Mouse (Mus musculus): ENCODE data around the gene Baiap2. TPM values are rescaled to one million over a fixed set of nuclear protein-coding genes. Genes with fewer than 3 reads are reported as not detected.

The Baiap2 gene
- total and polyA plus RNA-seq, 2 experiments, result 11.6 to 45.6 TPM

DNA sequence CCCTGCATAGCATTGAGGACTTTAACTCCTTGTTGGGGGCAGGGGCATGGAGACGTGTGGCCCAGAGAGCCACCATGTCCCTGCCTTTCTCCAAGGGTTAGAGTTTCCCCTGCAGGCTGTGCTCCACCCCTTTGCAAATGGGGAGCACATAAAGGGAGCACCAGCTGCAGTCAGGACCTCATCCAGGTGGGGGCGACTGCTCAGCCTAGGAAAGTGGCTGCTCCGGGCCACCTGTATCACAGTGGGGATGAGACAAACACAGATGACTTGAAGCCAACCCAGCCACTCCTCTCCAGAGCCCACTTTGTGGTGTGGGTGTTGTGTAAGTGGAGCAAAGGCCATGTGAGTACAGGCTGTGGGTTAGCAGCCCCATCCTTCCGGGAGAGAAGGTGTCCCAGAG is 41.4 kb upstream of the Baiap2 start:
- no peak overlapping the region for H3K27ac ChIP-seq (replicated peaks; ENCODE audit: insufficient read depth, low read depth, low read length)
- no peaks in the 10 kb centered on the region for H3K4me1 ChIP-seq (ENCODE audit: control insufficient read depth, insufficient read depth, low read length)
- H3K4me3 ChIP-seq (ENCODE audit: insufficient read depth, low read depth, low read length), result no peak overlapping the region
- TF ChIP-seq POLR2A (IDR thresholded peaks at IDR 0.05; ENCODE audit: extremely low read depth, insufficient read depth, low read length), result no peak
- no peak for TF ChIP-seq CTCF (IDR thresholded peaks at IDR 0.05; ENCODE audit: low read depth, low read length)
- no peak for DNase-seq (ENCODE audit: extremely low read depth, low read depth, low spot score)
- peaks cover 3% of the 10 kb centered on the region; the same call in 1 of the 2 replicates for H3K36me3 ChIP-seq (ENCODE audit: control insufficient read depth, insufficient read depth, low read length)
- no peaks in the 10 kb centered on the region for H3K27me3 ChIP-seq (ENCODE audit: control insufficient read depth, insufficient read depth, low read length)
- WGBS, result 39% methylated on average over 4 of the region's 4 CpGs
- no peaks in the 10 kb centered on the region for H3K79me2 ChIP-seq (ENCODE audit: control insufficient read depth, insufficient read depth, low read length)
- no peak overlapping the region for H3K9ac ChIP-seq (ENCODE audit: low read depth, low read length)

DNA sequence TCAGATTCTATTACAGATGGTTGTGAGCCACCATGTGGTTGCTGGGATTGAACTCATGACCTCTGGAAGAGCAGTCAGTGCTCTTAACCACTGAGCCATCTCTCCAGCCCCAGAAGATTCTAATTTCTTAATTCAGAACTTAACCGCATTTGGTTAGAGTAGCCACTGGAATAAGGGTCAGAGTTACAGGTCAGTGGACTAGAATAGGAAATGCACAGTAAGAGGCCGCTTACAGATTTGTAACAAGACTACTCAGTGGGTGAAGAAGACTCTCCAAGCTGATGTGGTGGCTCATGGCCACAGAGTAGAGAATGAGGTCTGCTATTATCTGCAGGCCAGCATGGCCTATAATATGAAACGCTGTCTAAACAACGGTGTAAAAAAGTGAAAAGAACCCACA is 39.7 kb upstream of the Baiap2 start:
- Histone ChIP-seq H3K9ac (ENCODE audit: low read depth, low read length) (no peak overlapping the region), H3K27me3 (ENCODE audit: control insufficient read depth, insufficient read depth, low read length) (no peaks in the 10 kb centered on the region), H3K27ac (replicated peaks; ENCODE audit: insufficient read depth, low read depth, low read length) (no peak overlapping the region), H3K4me3 (ENCODE audit: insufficient read depth, low read depth, low read length) (no peak overlapping the region), H3K79me2 (ENCODE audit: control insufficient read depth, insufficient read depth, low read length) (no peaks in the 10 kb centered on the region), H3K36me3 (ENCODE audit: control insufficient read depth, insufficient read depth, low read length) (no peaks in the 10 kb centered on the region; the same call in 1 of the 2 replicates), H3K4me1 (ENCODE audit: control insufficient read depth, insufficient read depth, low read length) (no peaks in the 10 kb centered on the region)
- DNase-seq (ENCODE audit: extremely low read depth, low read depth, low spot score), result no peak
- TF ChIP-seq POLR2A (IDR thresholded peaks at IDR 0.05; ENCODE audit: extremely low read depth, insufficient read depth, low read length) (no peak), CTCF (IDR thresholded peaks at IDR 0.05; ENCODE audit: low read depth, low read length) (no peak)
- 76% methylated on average over 4 of the region's 4 CpGs for WGBS

GRCm38 (mm10) chr11:119904621-119905286 is 37.8 kb upstream of the Baiap2 start:
- Histone ChIP-seq H3K4me1 (ENCODE audit: control insufficient read depth, insufficient read depth, low read length) (no peaks in the 10 kb centered on the region), H3K27ac (replicated peaks; ENCODE audit: insufficient read depth, low read depth, low read length) (no peak overlapping the region), H3K4me3 (ENCODE audit: insufficient read depth, low read depth, low read length) (no peak overlapping the region), H3K27me3 (ENCODE audit: control insufficient read depth, insufficient read depth, low read length) (no peaks in the 10 kb centered on the region), H3K36me3 (ENCODE audit: control insufficient read depth, insufficient read depth, low read length) (no peaks in the 10 kb centered on the region), H3K9ac (ENCODE audit: low read depth, low read length) (no peak overlapping the region), H3K79me2 (ENCODE audit: control insufficient read depth, insufficient read depth, low read length) (no peaks in the 10 kb centered on the region)
- 31% methylated on average over 5 of the region's 5 CpGs for WGBS
- DNase-seq (ENCODE audit: extremely low read depth, low read depth, low spot score), result peak; percentile 28
- TF ChIP-seq POLR2A (IDR thresholded peaks at IDR 0.05; ENCODE audit: extremely low read depth, insufficient read depth, low read length) (no peak), CTCF (IDR thresholded peaks at IDR 0.05; ENCODE audit: low read depth, low read length) (peak; percentile 75)

GRCm38 (mm10) chr11:119905794-119906193 is 36.8 kb upstream of the Baiap2 start:
- Histone ChIP-seq H3K27me3 (ENCODE audit: control insufficient read depth, insufficient read depth, low read length) (no peaks in the 10 kb centered on the region), H3K4me1 (ENCODE audit: control insufficient read depth, insufficient read depth, low read length) (no peaks in the 10 kb centered on the region), H3K27ac (replicated peaks; ENCODE audit: insufficient read depth, low read depth, low read length) (no peak overlapping the region), H3K4me3 (ENCODE audit: insufficient read depth, low read depth, low read length) (no peak overlapping the region), H3K9ac (ENCODE audit: low read depth, low read length) (no peak overlapping the region), H3K79me2 (ENCODE audit: control insufficient read depth, insufficient read depth, low read length) (no peaks in the 10 kb centered on the region), H3K36me3 (ENCODE audit: control insufficient read depth, insufficient read depth, low read length) (no peaks in the 10 kb centered on the region)
- TF ChIP-seq POLR2A (IDR thresholded peaks at IDR 0.05; ENCODE audit: extremely low read depth, insufficient read depth, low read length) (no peak), CTCF (IDR thresholded peaks at IDR 0.05; ENCODE audit: low read depth, low read length) (no peak)
- no peak for DNase-seq (ENCODE audit: extremely low read depth, low read depth, low spot score)
- 75% methylated on average over 5 of the region's 5 CpGs for WGBS

- Histone ChIP-seq H3K9ac (ENCODE audit: low read depth, low read length) (no peak overlapping the region), H3K27me3 (ENCODE audit: control insufficient read depth, insufficient read depth, low read length) (no peaks in the 10 kb centered on the region), H3K36me3 (ENCODE audit: control insufficient read depth, insufficient read depth, low read length) (no peaks in the 10 kb centered on the region), H3K79me2 (ENCODE audit: control insufficient read depth, insufficient read depth, low read length) (no peaks in the 10 kb centered on the region), H3K4me1 (ENCODE audit: control insufficient read depth, insufficient read depth, low read length) (no peaks in the 10 kb centered on the region), H3K27ac (replicated peaks; ENCODE audit: insufficient read depth, low read depth, low read length) (no peak overlapping the region), H3K4me3 (ENCODE audit: insufficient read depth, low read depth, low read length) (no peak overlapping the region)
- 49% methylated on average over 7 of the region's 7 CpGs for WGBS
- DNase-seq (ENCODE audit: extremely low read depth, low read depth, low spot score), result no peak
- no peak for TF ChIP-seq CTCF (IDR thresholded peaks at IDR 0.05; ENCODE audit: low read depth, low read length)
These were observed 35.4 kb upstream of the Baiap2 start for GRCm38 (mm10) chr11:119907006-119907650.

DNA sequence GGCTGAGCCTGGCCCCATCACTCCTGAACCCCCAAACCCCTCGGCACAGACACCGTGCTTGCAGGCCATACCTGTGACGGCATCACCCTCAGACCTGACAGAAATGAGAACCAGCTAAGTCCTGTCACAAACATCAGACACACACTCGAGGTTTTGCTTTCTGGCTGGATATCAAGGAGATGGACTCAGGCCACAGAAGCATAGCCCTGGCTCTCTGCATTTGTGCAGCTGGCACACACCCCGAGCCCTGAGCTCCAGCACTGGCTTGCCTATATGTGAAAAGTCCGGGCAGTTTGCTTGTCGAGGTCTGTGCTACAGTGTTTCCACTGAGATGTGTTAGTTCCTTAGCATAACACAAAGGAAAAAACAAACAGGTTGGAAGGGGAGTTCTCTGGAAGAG is 34.9 kb upstream of the Baiap2 start:
- no peak overlapping the region for H3K9ac ChIP-seq (ENCODE audit: low read depth, low read length)
- TF ChIP-seq CTCF (IDR thresholded peaks at IDR 0.05; ENCODE audit: low read depth, low read length) (no peak), POLR2A (IDR thresholded peaks at IDR 0.05; ENCODE audit: extremely low read depth, insufficient read depth, low read length) (no peak)
- no peak overlapping the region for H3K27ac ChIP-seq (replicated peaks; ENCODE audit: insufficient read depth, low read depth, low read length)
- DNase-seq (ENCODE audit: extremely low read depth, low read depth, low spot score), result no peak
- no peaks in the 10 kb centered on the region for H3K4me1 ChIP-seq (ENCODE audit: control insufficient read depth, insufficient read depth, low read length)
- H3K4me3 ChIP-seq (ENCODE audit: insufficient read depth, low read depth, low read length), result no peak overlapping the region
- WGBS, result 51% methylated on average over 7 of the region's 7 CpGs
- H3K36me3 ChIP-seq (ENCODE audit: control insufficient read depth, insufficient read depth, low read length), result no peaks in the 10 kb centered on the region
- no peaks in the 10 kb centered on the region for H3K79me2 ChIP-seq (ENCODE audit: control insufficient read depth, insufficient read depth, low read length)
- H3K27me3 ChIP-seq (ENCODE audit: control insufficient read depth, insufficient read depth, low read length), result no peaks in the 10 kb centered on the region
